Mouse (Mus musculus) stomach, embryonic 16.5 days (tissue): Measurements from ENCODE around the gene Arhgap44. TPM values are rescaled to one million over a fixed set of nuclear protein-coding genes. Genes with fewer than 3 reads are reported as not detected.

Source experiments
- ATAC-seq: fragments of 200-750 bp; cut with Nextera tagmentation; 2 replicates; pipeline ENCODE4 v1.8.0; 2017; ENCODE audit warnings: moderate number of reproducible peaks, moderate TSS enrichment; ENCODE audit not compliant: insufficient read depth, low FRiP score
- H3K27ac ChIP-seq: fragments of 300-500 bp; sonication (generic); 2 replicates; pipeline ENCODE4 v1.5.1; 2014; ENCODE audit warnings: low read length
- H3K27me3 ChIP-seq: fragments of 300-500 bp; sonication (generic); 2 replicates; pipeline ENCODE4 v1.6.1; 2014; ENCODE audit warnings: low read length, control low read depth, mixed read lengths; ENCODE audit not compliant: control insufficient read depth, insufficient read depth
- H3K36me3 ChIP-seq: fragments of 300-500 bp; sonication (generic); 2 replicates; pipeline ENCODE4 v1.6.1; 2014; ENCODE audit warnings: low read length; ENCODE audit not compliant: control insufficient read depth, insufficient read depth
- H3K4me1 ChIP-seq: fragments of 300-500 bp; sonication (generic); 2 replicates; pipeline ENCODE4 v1.6.1; 2014; ENCODE audit warnings: low read length, control low read depth, mixed read lengths; ENCODE audit not compliant: control insufficient read depth, insufficient read depth
- H3K4me2 ChIP-seq: fragments of 300-500 bp; sonication (generic); 2 replicates; pipeline ENCODE4 v1.6.1; 2014; ENCODE audit warnings: low read depth, low read length, mixed read lengths
- H3K4me3 ChIP-seq: fragments of 300-500 bp; sonication (generic); replicated peaks from 2 replicates; pipeline ENCODE4 v1.5.1; 2014; ENCODE audit warnings: mild to moderate bottlenecking, low read length
- H3K9ac ChIP-seq: fragments of 300-500 bp; sonication (generic); 2 replicates; pipeline ENCODE4 v1.6.1; 2014; ENCODE audit warnings: low read length
- H3K9me3 ChIP-seq: fragments of 300-500 bp; sonication (generic); replicated peaks from 2 replicates; pipeline ENCODE4 v1.6.1; 2016; ENCODE audit warnings: low read length, control low read depth; ENCODE audit not compliant: control insufficient read depth
- WGBS: fragments of 180-500 bp; shearing (Covaris S2); extraction: QIAGEN DNeasy Blood & Tissue Kit; methylation state at CpG from one replicate; pipeline ENCODE4 v1.1.7; 2014; 5-methylcytosine and 5-hydroxymethylcytosine counted together
- polyA plus RNA-seq: library from polyadenylated mRNA; unstranded; fragments of >200 nt; fragmentation: Nextera tagmentation; extraction: Ambion mirVana; gene quantifications from 2 replicates; pipeline ENCODE4 v1.2.1, GENCODE M21; 2015

Arhgap44 gene
- polyA plus RNA-seq, 1 experiment from 2014 or later = 5.9 TPM

DNA sequence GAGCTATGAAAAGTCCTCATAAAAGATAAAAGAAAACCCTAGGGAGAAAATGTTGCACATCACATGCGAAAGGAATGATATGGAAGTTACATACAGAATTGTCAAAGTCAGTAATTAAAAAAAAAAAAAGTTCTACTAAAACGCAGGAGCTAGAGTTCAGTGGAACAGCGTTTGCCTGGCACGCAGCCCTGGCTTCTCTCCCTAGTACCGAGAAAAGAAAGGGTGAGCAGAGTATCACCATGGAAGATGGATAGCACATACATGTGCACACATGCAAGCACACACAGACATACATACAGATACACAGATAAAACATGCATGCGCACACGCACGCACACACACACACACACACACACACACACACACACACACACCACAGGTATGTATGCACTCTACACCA is 82.0 kb downstream of the Arhgap44 start:
- no peak overlapping the region for H3K4me2 ChIP-seq
- ATAC-seq = no peak
- H3K27me3 ChIP-seq = no peaks in the 10 kb centered on the region
- H3K4me1 ChIP-seq = no peaks in the 10 kb centered on the region
- no peaks in the 10 kb centered on the region for H3K36me3 ChIP-seq
- H3K9me3 ChIP-seq = no peaks in the 10 kb centered on the region
- H3K4me3 ChIP-seq = no peak overlapping the region
- no peak overlapping the region for H3K9ac ChIP-seq
- WGBS = 80% methylated on average over 8 of the region's 8 CpGs
- H3K27ac ChIP-seq = no peak overlapping the region

DNA sequence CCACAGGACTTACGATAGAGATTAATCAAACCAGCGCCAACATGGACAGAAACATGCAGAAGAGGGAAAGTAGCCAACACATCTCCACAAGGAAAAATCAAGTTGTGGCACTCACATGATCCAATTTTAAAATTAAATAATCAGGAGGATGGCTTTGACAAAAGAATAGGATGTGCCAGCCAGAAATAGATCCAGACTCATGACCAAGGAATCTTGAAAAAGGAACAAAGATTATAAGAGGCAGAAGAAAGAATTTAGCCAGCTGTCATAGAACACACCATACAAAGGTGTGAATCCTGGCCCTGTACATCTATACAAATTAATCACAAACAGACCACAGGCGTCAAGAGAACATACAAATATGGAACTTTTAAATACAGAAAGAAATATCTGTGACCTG is 82.5 kb downstream of the Arhgap44 start:
- 85% methylated on average over 3 of the region's 3 CpGs for WGBS
- no peaks in the 10 kb centered on the region for H3K4me1 ChIP-seq
- H3K9ac ChIP-seq = no peak overlapping the region
- no peaks in the 10 kb centered on the region for H3K27me3 ChIP-seq
- no peaks in the 10 kb centered on the region for H3K9me3 ChIP-seq
- H3K4me3 ChIP-seq = no peak overlapping the region
- H3K36me3 ChIP-seq = no peaks in the 10 kb centered on the region
- H3K27ac ChIP-seq = no peak overlapping the region
- no peak for ATAC-seq
- no peak overlapping the region for H3K4me2 ChIP-seq

DNA sequence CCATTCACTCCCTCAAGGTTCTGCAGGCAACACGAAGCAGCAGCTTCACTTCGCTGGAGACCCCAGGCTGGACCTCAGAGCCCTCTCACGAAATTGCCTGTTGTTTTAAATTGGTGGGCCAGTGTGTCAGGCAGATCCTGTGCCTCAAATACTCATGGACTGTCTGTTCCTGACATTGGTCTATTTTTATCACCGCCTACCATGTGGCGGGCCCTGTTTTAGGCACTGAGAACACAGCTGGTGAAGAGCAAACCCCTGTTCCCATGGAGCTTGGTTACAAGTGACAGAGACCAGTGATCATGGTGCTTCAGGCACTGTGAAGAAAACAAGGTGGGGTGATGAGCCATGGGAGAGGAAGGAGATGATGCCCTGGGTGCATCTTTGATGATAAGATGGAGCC is 93.2 kb downstream of the Arhgap44 start:
- Histone ChIP-seq H3K9ac (no peak overlapping the region), H3K9me3 (no peaks in the 10 kb centered on the region), H3K36me3 (peaks cover 4% of the 10 kb centered on the region; the same call in 1 of the 2 replicates), H3K4me1 (no peaks in the 10 kb centered on the region), H3K27ac (no peak overlapping the region), H3K27me3 (no peaks in the 10 kb centered on the region), H3K4me3 (no peak overlapping the region), H3K4me2 (no peak overlapping the region)
- no peak for ATAC-seq
- 79% methylated on average over 5 of the region's 5 CpGs for WGBS

DNA sequence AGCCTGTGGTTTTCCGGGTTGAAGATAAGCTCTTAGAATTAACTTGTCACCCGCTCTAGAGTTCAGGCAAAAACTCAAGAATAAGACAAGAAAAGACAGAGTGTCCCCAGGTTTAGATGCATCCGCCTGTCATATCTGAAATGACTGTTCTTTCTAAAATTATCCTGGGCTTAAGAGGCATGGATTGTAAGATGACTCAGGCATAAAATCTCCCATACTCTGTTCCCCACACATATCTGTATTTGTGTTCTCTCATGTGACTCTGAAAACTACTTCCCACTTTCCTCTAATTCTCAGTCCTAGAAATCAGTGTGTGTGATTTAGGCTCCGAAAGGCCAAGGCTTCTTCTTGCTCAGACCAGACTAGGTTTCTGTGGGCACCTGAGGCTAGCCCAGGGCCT is 93.7 kb downstream of the Arhgap44 start:
- Histone ChIP-seq H3K4me3 (no peak overlapping the region), H3K27ac (no peak overlapping the region), H3K27me3 (no peaks in the 10 kb centered on the region), H3K4me2 (no peak overlapping the region), H3K9ac (no peak overlapping the region), H3K36me3 (peaks cover 4% of the 10 kb centered on the region; the same call in 1 of the 2 replicates), H3K9me3 (no peaks in the 10 kb centered on the region), H3K4me1 (no peaks in the 10 kb centered on the region)
- 92% methylated on average over 4 of the region's 4 CpGs for WGBS
- ATAC-seq = no peak

DNA sequence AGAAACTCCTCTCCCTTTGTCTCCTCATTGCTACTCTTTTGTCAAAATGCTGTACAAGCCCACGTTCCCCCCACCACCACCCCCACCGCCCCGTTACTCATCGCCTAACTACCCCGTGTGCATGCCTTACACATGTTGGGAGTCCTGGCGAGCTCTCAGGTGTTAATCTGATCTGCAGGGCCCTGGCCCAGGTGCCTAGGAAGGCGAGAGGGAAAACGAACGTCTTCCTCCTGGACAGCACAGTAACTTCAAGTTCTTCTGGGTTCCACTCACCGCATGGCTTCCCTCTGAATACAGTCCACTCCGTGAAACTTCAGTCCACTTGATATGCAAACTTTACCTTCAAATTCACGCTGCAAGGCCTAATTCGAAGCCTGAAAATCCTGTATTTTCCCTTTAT is 97.6 kb downstream of the Arhgap44 start:
- Histone ChIP-seq H3K36me3 (no peaks in the 10 kb centered on the region), H3K27ac (no peak overlapping the region), H3K27me3 (no peaks in the 10 kb centered on the region), H3K9ac (no peak overlapping the region), H3K4me3 (no peak overlapping the region), H3K9me3 (no peaks in the 10 kb centered on the region), H3K4me1 (no peaks in the 10 kb centered on the region), H3K4me2 (no peak overlapping the region)
- ATAC-seq = no peak
- 76% methylated on average over 13 of the region's 13 CpGs for WGBS

DNA sequence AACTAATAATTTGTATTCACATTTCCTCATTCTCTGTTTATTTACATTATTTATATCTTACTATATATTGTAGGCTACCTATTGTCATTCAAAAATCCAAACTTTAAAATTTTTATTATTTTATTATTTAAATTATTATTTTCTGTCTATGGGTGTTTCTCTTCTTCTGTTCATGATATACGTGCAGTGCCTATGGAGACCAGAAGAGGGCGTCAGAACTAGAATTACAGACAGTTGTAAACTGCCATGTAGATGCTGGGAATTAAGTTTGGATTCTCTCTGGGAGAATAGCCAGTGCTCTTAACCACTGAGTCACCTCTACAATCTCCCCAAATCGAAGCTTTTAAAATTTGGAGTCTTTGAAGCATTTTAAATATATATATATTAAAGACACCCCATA is 101.3 kb downstream of the Arhgap44 start:
- 56% methylated on average over 3 of the region's 3 CpGs for WGBS
- no peaks in the 10 kb centered on the region for H3K9me3 ChIP-seq
- H3K4me2 ChIP-seq = no peak overlapping the region

DNA sequence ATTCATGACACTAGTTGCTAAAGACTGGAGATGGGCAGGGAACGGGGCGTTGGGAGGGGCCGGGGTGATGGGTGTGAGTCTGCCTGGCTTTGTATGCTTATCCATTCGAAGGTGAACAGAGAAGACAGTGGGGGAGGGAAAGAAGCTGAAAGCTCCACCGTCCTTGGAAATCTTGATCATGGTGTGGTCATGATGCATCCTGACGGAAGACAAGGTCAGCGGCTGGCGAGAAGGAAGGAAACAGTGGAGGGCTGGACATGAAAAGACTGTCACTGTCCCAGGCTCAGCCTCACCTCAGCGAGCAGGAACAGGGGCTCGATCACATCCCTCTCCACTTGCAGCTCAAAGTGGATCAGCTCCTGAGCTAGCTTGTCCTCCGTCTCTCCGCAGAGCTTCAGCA is 103.2 kb downstream of the Arhgap44 start:
- 87% methylated on average over 12 of the region's 12 CpGs for WGBS
- Histone ChIP-seq H3K27me3 (no peaks in the 10 kb centered on the region), H3K27ac (no peak overlapping the region), H3K4me3 (no peak overlapping the region), H3K9ac (no peak overlapping the region), H3K36me3 (no peaks in the 10 kb centered on the region), H3K4me1 (no peaks in the 10 kb centered on the region), H3K9me3 (no peaks in the 10 kb centered on the region), H3K4me2 (no peak overlapping the region)
- no peak for ATAC-seq

More for the DNA sequence above, 101.3 kb downstream of the Arhgap44 start:
- Histone ChIP-seq H3K4me1 (no peaks in the 10 kb centered on the region), H3K27ac (no peak overlapping the region), H3K4me3 (no peak overlapping the region), H3K36me3 (no peaks in the 10 kb centered on the region), H3K27me3 (no peaks in the 10 kb centered on the region), H3K9ac (no peak overlapping the region)
- ATAC-seq = no peak

GRCm38 (mm10) chr11:65058224-65058908 is 104.4 kb downstream of the Arhgap44 start:
- H3K27me3 ChIP-seq = no peaks in the 10 kb centered on the region
- H3K4me2 ChIP-seq = no peak overlapping the region
- H3K9ac ChIP-seq = no peak overlapping the region
- H3K4me3 ChIP-seq = no peak overlapping the region
- WGBS = 71% methylated on average over 7 of the region's 7 CpGs
- no peaks in the 10 kb centered on the region for H3K9me3 ChIP-seq
- no peaks in the 10 kb centered on the region for H3K4me1 ChIP-seq
- no peak for ATAC-seq
- no peak overlapping the region for H3K27ac ChIP-seq
- no peaks in the 10 kb centered on the region for H3K36me3 ChIP-seq

DNA sequence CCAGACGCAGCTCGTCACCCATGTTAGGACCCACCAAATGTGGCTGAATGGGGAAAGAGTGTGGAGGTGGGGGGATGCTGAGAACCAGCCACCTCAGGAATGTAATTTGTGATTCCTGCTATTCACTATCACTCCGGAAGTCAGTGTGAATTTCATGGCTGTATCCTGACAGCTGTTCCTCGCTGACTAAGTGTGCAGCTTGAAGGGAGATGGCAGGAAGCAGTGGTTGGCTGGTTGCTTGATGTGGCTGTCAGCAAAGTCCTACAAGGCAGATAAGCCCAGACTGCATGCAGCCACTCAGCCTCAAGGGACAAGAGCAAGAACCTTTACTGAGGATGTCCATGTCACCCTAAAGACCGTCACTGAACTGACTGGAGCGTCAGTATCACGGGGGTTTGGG is 107.2 kb downstream of the Arhgap44 start:
- no peak for ATAC-seq
- no peak overlapping the region for H3K27ac ChIP-seq
- H3K4me1 ChIP-seq = no peaks in the 10 kb centered on the region
- WGBS = 76% methylated on average over 7 of the region's 7 CpGs
- no peak overlapping the region for H3K4me3 ChIP-seq
- H3K9ac ChIP-seq = no peak overlapping the region
- H3K4me2 ChIP-seq = no peak overlapping the region
- no peaks in the 10 kb centered on the region for H3K9me3 ChIP-seq
- no peaks in the 10 kb centered on the region for H3K36me3 ChIP-seq
- H3K27me3 ChIP-seq = no peaks in the 10 kb centered on the region
